Mouse (Mus musculus) spleen, adult 2 months (tissue): Measurements from ENCODE around the gene Trim15. TPM values are rescaled to one million over a fixed set of nuclear protein-coding genes. Genes with fewer than 3 reads are reported as not detected.

ENCODE experiments used
- DNase-seq, 2 experiments: peaks; one replicate each; pipeline versions ENCODE4 v3.0.0 to v3.0.0-alpha.2; 2012 to 2021; ENCODE audit warnings: low spot score in 2 of 2, low read depth in 1 of 2
- H3K27ac ChIP-seq: fragments of 200-500 bp; 2 replicates; pipeline ENCODE4 v1.5.1; 2012; ENCODE audit warnings: low read length, inconsistent platforms; ENCODE audit not compliant: insufficient read depth
- H3K27me3 ChIP-seq: fragments of 200-500 bp; 2 replicates; pipeline ENCODE4 v1.6.1; 2012; ENCODE audit warnings: mild to moderate bottlenecking, moderate library complexity, low read length, inconsistent platforms; ENCODE audit not compliant: control insufficient read depth, insufficient read depth
- H3K36me3 ChIP-seq: fragments of 200-500 bp; 2 replicates; pipeline ENCODE4 v1.6.1; 2012; ENCODE audit warnings: mild to moderate bottlenecking, low read length, inconsistent platforms; ENCODE audit not compliant: control insufficient read depth, insufficient read depth
- H3K4me1 ChIP-seq: fragments of 200-500 bp; 2 replicates; pipeline ENCODE4 v1.6.1; 2011; ENCODE audit warnings: inconsistent platforms; ENCODE audit not compliant: control insufficient read depth, insufficient read depth, insufficient read length
- H3K4me3 ChIP-seq: fragments of 200-500 bp; 2 replicates; pipeline ENCODE4 v1.5.1; 2011; ENCODE audit warnings: mild to moderate bottlenecking, inconsistent platforms; ENCODE audit not compliant: insufficient read depth, insufficient read length; ENCODE audit errors: extremely low read depth
- CTCF ChIP-seq: fragments of 200-500 bp; IDR thresholded peaks from 2 replicates; pipeline ENCODE4 v1.5.1; 2011; ENCODE audit warnings: mild to moderate bottlenecking, inconsistent platforms; ENCODE audit not compliant: insufficient read depth, insufficient read length, insufficient replicate concordance; ENCODE audit errors: extremely low read depth
- POLR2A ChIP-seq: fragments of 200-500 bp; IDR thresholded peaks from 2 replicates; pipeline ENCODE4 v1.6.1; 2011; ENCODE audit warnings: low read depth, low read length, inconsistent platforms
- WGBS: fragments of 180-500 bp; shearing (Covaris S2); methylation state at CpG from one replicate; pipeline ENCODE4 v1.1.7; 2018; 5-methylcytosine and 5-hydroxymethylcytosine counted together
- polyA plus RNA-seq: library from polyadenylated mRNA; depleted of rRNA; stranded (reverse); fragments of >200 nt; gene quantifications from 2 replicates; pipeline ENCODE4 v1.2.3, GENCODE M21; 2012; rRNA removed

The Trim15 gene
- 0.04 and 0.05 TPM in 2 replicates for polyA plus RNA-seq

GRCm38 (mm10) chr17:36866719-36867527 lies at the start of gene Trim15:
Gene Trim15 (minus strand): TSS chr17:36867210.
- TF ChIP-seq POLR2A (no peak), CTCF (no peak)
- 22% methylated on average over 29 of the region's 29 CpGs for WGBS
- H3K36me3 ChIP-seq = no peaks in the 10 kb centered on the region
- no peaks in the 10 kb centered on the region for H3K4me1 ChIP-seq
- H3K27ac ChIP-seq = no peak within 1 kb of the TSS
- 0 out of 2 replicates have a peak, but pooled peaks cover 4% of the 10 kb centered on the region for H3K27me3 ChIP-seq
- DNase-seq = no peak
- no peak within 1 kb of the TSS for H3K4me3 ChIP-seq

GRCm38 (mm10) chr17:36915076-36915475 lies 48.1 kb upstream of the Trim15 start:
- Histone ChIP-seq H3K27ac (no peak overlapping the region), H3K27me3 (no peaks in the 10 kb centered on the region), H3K36me3 (no peaks in the 10 kb centered on the region), H3K4me3 (no peak overlapping the region), H3K4me1 (no peaks in the 10 kb centered on the region)
- 13% methylated on average over 9 of the region's 9 CpGs for WGBS
- TF ChIP-seq CTCF (peak; percentile 79; the same call in 1 of the 2 replicates), POLR2A (no peak)
- DNase-seq = peak; percentile 11 to 30

GRCm38 (mm10) chr17:36914108-36914507 lies 47.1 kb upstream of the Trim15 start:
- Histone ChIP-seq H3K36me3 (no peaks in the 10 kb centered on the region), H3K27ac (no peak overlapping the region), H3K27me3 (peaks cover 2% of the 10 kb centered on the region; the same call in 1 of the 2 replicates), H3K4me1 (no peaks in the 10 kb centered on the region), H3K4me3 (no peak overlapping the region)
- TF ChIP-seq CTCF (peak; percentile 43; the same call in 1 of the 2 replicates), POLR2A (no peak)
- peak; percentile 50 to 68 for DNase-seq
- 20% methylated on average over 2 of the region's 2 CpGs for WGBS

GRCm38 (mm10) chr17:36912031-36912430 lies 45.0 kb upstream of the Trim15 start:
- Histone ChIP-seq H3K4me3 (no peak overlapping the region), H3K27me3 (peaks cover 2% of the 10 kb centered on the region; the same call in 1 of the 2 replicates), H3K36me3 (no peaks in the 10 kb centered on the region), H3K4me1 (no peaks in the 10 kb centered on the region), H3K27ac (no peak overlapping the region)
- no peak for TF ChIP-seq POLR2A
- no peak for TF ChIP-seq CTCF
- 67% methylated on average over 2 of the region's 2 CpGs for WGBS
- DNase-seq = no peak

DNA sequence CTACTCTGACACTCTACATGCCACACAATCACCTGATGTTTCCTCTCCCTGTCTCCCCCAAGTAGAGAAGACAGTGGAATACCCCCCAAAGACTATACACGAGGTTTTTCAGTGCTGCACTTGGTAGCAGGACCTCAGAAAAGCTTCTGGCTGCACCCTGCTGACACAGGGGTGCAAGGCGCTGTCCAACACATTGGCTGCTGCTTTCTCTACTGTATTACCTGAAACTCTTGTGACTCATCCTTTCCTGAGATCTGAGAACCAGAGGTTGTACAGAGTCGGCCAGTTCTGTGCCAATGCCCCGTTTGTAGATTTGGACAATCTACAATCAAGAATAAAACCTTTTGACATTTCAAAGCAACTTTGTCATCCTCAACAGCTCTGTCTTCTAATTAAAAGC lies 42.8 kb upstream of the Trim15 start:
- TF ChIP-seq POLR2A = no peak
- no peak for TF ChIP-seq CTCF
- Histone ChIP-seq H3K27ac (no peak overlapping the region), H3K36me3 (no peaks in the 10 kb centered on the region), H3K27me3 (peaks cover 2% of the 10 kb centered on the region; the same call in 1 of the 2 replicates), H3K4me3 (no peak overlapping the region), H3K4me1 (no peaks in the 10 kb centered on the region)
- WGBS = 45% methylated on average over 4 of the region's 4 CpGs
- no peak for DNase-seq

DNA sequence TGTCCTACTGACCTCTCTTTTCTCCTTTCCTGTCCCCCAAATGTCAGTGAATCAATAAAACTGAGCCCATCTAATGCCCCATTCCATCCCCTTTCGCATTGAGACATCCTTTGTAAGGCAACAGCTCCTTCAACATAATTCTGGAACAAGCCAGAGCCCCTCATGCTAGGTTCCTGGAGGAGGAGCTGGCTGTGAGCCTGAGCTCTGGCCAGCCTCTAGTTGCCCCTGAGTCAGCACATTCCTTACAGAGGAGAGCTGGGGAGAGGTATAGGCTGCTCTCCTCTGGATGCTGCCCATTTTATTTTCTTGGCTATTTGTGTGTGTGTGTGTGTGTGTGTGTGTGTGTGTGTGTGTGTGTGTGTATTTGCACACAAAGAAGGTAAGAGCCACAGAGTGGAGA lies 41.2 kb upstream of the Trim15 start:
- TF ChIP-seq CTCF (no peak), POLR2A (no peak)
- Histone ChIP-seq H3K27me3 (peaks cover 2% of the 10 kb centered on the region; the same call in 1 of the 2 replicates), H3K27ac (no peak overlapping the region), H3K36me3 (no peaks in the 10 kb centered on the region), H3K4me1 (no peaks in the 10 kb centered on the region), H3K4me3 (no peak overlapping the region)
- WGBS = 47% methylated on average over 1 of the region's 1 CpGs
- DNase-seq = no peak

- DNase-seq = no peak
Measured at GRCm38 (mm10) chr17:36903651-36904050, 36.6 kb upstream of the Trim15 start.

More at GRCm38 (mm10) chr17:36903651-36904050, 36.6 kb upstream of the Trim15 start:
- H3K27me3 ChIP-seq = no peaks in the 10 kb centered on the region
- H3K4me1 ChIP-seq = no peaks in the 10 kb centered on the region
- no peak overlapping the region for H3K4me3 ChIP-seq
- no peak for TF ChIP-seq POLR2A
- TF ChIP-seq CTCF = no peak
- H3K36me3 ChIP-seq = no peaks in the 10 kb centered on the region
- 70% methylated on average over 3 of the region's 3 CpGs for WGBS
- H3K27ac ChIP-seq = no peak overlapping the region
